Mouse (Mus musculus) 3134 (cell line): ENCODE results near the gene Chd2.
"Not testable (repeated sequence)": the region's sequence is repeated elsewhere in the genome, so short reads cannot be mapped to it uniquely, and the experiment has no call there.

Source experiments
- DNase-seq: peaks from one replicate; pipeline ENCODE4 v3.0.0-alpha.2; 2011; ENCODE audit warnings: low spot score; ENCODE audit not compliant: insufficient read length; ENCODE audit errors: extremely low read depth

Chd2 gene

DNA sequence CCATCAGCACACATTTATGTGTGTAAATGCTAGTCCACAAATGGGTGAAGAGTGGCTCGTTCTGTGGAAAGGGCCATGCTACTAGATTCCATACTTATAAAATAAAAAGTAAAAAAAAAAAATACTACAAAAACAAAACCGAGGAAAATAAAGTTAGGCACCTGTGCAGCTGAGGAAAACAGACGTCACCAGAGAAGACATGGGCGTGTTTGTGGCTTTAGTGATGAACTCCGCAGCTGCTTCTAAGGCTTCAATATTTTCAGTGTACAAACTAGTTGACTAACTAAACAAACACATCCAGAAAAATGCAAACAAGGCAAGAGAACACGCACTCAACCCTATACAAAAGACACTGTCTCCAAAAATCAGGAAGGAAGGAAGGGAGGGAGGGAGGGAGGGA lies 18.4 kb downstream of the Chd2 start:
- DNase-seq, result no peak

- no peak for DNase-seq
These were observed 20.1 kb downstream of the Chd2 start for GRCm38 (mm10) chr7:73521277-73522193.

GRCm38 (mm10) chr7:73520231-73520630 lies 21.4 kb downstream of the Chd2 start:
- no peak for DNase-seq

- DNase-seq, result no peak
These were observed 22.4 kb downstream of the Chd2 start for GRCm38 (mm10) chr7:73519060-73519796.

GRCm38 (mm10) chr7:73518373-73518980 lies 23.2 kb downstream of the Chd2 start:
- not testable (repeated sequence) for DNase-seq

- DNase-seq, result no peak
These were observed 24.1 kb downstream of the Chd2 start for GRCm38 (mm10) chr7:73517432-73518054.

- no peak for DNase-seq
These were observed 24.8 kb downstream of the Chd2 start for GRCm38 (mm10) chr7:73516820-73517219.

DNA sequence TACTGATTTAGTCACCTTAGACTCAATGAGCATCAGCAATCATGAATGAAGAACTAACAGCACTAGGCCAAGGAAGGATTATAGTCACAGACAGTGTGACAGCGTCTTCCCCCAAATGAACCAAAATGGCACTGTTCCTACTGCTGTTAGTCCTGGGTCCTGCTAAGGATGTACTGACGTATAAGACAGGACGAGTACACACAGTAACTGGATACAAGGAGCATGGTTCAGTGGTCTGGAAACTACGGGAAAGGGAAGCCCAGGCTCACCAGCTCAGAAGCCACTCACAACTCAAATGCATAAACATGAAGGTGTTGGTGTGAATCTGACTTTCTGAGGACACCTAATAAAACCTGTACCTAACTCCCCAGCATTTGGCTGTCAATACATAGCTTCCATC lies 27.1 kb downstream of the Chd2 start:
- DNase-seq, result no peak

- no peak for DNase-seq
These were observed 29.2 kb downstream of the Chd2 start for GRCm38 (mm10) chr7:73512422-73512821.

DNA sequence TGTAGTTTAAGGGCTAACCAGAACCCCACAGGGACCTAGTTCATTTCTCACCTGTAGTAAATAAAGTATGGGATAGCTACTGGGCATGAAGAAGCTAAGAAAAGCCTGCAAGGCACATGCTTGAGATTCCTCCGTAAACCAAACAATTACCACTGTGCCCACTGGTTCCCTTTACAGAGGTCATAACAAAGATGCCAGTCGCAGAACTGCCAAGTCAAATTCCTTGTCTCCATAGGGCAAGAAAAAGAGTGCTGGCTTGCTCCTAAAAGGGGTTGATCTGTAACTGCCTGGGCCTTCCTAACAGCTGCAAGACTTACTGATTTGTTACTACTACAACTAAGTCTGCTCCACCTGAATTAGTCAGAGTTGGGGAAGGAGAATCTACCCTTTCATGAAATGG lies 32.9 kb downstream of the Chd2 start:
- no peak for DNase-seq

GRCm38 (mm10) chr7:73507491-73507890 lies 34.1 kb downstream of the Chd2 start:
- DNase-seq, result no peak

DNA sequence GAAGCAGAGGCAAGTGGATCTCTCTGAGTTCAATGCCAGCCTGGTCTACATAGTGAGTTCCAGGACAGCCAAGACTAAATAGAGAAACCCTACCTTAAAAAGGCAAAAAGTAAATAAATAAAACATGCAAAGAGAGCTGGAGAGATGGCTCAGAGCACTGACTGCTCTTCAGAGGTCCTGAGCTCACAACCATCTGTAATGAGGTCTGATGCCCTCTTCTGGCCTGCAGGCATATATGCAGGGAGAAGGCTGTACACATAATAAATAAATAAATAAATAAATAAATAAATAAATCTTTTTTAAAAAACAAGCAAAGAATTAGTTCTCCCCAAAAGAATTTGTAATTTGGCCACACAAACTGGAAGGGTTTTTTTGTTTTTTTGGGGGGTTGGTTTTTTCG lies 34.8 kb downstream of the Chd2 start:
- no peak for DNase-seq

DNA sequence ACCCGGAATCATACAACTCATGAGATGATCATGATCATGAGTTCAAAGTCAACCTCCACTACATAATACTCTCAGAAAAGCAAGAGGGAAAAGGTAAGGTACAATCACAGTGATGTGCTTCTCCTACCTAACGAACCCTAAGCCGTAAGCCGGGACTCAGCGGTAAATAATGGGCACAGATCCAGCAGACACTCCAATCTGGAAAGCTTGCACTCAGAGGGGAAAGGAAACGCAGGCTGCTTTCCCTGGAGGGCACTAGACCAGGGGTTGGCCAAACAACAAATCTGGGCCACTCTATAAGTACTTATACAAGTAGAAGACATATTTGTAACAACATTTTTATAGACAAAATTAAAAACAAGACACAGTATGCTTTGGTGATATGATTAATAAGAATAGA lies 36.4 kb downstream of the Chd2 start:
- no peak for DNase-seq

- DNase-seq, result no peak
These were observed 43.4 kb downstream of the Chd2 start for GRCm38 (mm10) chr7:73498200-73498599.

DNA sequence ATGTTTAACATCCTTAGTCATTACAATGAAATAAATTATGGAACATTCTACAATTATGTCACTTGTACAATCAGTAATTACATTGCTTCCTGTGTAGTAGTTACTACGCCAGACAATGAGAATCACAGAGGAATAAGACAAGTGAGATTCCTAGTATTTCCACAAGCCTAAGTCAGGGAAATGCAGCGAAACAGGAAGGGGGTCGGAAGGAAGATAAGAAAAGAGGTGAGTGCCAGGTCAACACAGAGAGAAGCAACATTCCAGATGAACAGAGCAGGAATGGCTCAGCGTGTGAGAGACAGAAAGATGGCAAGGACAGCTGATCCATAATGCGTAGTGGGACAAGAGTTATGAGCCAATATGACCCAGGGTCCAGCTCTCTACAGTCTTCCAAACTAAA lies 52.4 kb downstream of the Chd2 start:
- no peak for DNase-seq

DNA sequence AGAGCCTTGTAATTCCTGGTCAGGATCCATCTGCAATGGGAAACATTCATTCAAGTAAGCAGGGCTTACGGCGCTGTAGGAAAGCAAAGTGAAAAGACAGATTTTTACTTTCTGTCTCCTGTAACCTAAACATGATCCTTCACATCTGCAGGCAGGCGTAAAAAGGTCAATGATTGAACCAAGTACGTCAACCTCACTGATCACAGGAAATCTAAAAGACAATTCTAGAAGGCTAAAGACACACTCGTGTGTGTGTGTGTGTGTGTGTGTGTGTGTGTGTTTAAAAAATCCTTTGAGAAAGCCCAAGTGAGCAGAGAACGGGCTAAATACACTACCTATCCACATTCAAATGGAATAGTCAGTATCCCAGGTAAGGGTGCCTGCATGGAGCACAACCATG lies 60.5 kb downstream of the Chd2 start:
- DNase-seq, result no peak

GRCm38 (mm10) chr7:73479506-73479905 lies 62.1 kb downstream of the Chd2 start:
- no peak for DNase-seq

DNA sequence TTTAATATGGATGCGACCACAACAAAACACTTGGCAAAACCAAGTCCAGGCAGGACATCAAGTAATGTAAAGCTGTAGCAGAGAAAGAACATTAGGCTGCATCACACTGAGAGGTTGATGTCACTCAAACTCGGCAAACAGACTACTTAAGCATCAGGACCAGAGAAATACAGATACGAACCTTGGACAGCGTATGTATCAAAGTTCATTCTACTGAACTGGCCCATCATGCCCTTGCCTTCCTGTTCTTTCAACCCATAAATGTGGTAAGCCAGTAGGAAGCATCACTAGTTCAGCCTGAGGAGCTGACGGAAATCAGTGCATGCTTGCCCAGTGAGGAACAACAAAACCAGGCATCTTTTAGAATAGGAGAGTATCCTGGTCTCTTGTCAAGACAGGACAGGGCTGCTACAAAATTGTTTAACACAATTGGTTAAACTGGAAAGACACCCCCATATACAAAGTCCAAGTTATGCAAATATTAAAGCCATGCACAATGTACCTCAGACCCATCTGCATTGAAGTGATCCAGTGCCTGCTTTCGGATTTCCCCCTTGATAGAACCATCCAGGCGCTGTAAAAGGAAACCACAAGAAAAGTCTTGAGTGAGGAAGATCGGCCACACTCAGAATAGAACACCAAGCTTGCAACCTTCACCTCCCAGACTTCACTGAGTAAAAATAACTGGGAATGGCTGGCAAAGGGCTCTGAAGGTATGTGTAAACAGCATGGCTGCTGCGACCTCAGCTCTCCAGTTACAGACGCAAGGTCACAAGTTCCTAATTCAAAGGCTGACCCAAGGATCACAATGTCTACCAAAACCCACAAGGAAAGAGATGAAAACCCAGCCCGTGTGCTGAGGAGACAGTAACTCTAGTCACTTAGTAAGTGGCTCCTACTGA lies 63.2 kb downstream of the Chd2 start:
- no peak for DNase-seq

DNA sequence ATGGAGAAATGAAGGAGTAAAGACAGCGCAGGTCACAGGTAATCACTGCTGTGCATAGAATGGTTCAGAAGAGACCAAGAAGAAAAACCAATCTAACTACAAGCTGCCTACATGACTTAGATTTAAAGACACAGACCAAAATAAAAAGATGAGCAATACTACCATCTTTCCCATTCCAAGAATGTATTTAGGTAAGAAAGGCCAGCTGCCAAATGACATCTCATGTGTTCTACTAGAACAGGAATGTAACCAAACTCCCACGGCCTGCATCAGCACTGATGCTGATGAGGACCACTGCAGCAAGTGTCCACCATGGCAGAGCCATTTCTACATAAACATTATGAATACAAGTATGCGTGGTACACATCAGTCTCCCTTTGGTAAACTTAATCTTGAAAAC lies 73.9 kb downstream of the Chd2 start:
- no peak for DNase-seq

GRCm38 (mm10) chr7:73463546-73463945 lies 78.1 kb downstream of the Chd2 start:
- no peak for DNase-seq
